Mouse (Mus musculus): ENCODE measurements at regions not wholly inside any gene's neighbourhood (a gene's known extent, or its start where the extent isn't known, plus 50 kb on each side); places are given as distances from the start of the nearest gene placed in this dataset.

DNA sequence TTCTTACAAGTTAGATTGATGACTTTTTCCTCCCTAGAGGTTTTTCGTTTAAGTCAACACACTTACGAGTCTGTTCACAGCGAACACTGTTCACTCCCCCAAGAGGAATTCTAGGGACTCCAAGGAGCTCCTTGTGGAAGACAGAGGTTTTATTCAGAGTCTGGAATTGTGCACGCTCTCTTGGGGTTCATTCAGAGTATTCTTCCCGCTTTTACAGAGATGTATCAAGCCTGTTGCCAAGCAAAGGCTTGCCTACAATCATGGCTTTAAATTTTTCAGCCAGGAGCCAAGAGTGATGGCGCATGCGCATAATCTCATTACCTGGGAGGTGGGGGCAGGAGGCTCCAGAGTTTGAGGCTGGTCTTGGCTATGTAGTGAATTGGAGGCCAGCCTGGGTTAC is 119.4 kb downstream of the Sptssa start:
- TF ChIP-seq POLR2A (IDR thresholded peaks at IDR 0.05; ENCODE audit: low read depth, low read length) (no peak), CTCF (IDR thresholded peaks at IDR 0.05; ENCODE audit: extremely low read depth, insufficient read length, insufficient replicate concordance, low read depth, low read length) (no peak)
